Mouse (Mus musculus) neutrophil, adult 83 days (primary cell): ENCODE data around the gene Mrps18c. TPM values are rescaled to one million over a fixed set of nuclear protein-coding genes. Genes with fewer than 3 reads are reported as not detected.

ENCODE experiments used
- total RNA-seq, 2 experiments: library from RNA; stranded (reverse); gene quantifications; one replicate each; pipeline ENCODE4 v1.2.4; 2023

Gene Mrps18c
- total RNA-seq: 10 to 100 TPM; 60.3 to 70.1 TPM

GRCm38 (mm10) chr5:100798165-100798860, at the start of gene Mrps18c, which contains the start of gene Helq:
Gene Mrps18c, plus strand, starts transcription at chr5:100798627.
Gene Helq, minus strand, starts transcription at chr5:100798598.

GRCm38 (mm10) chr5:100820483-100821184, 22.2 kb downstream of the Mrps18c start, which contains the start of gene Abraxas1:
Gene Abraxas1, minus strand, starts transcription at chr5:100820965.

GRCm38 (mm10) chr5:100845485-100845847, 47.0 kb downstream of the Mrps18c start, which contains the start of gene Gpat3:
Gene Gpat3, plus strand, starts transcription at chr5:100845713.

Other genes starting within 250 kb of the Mrps18c start
- gene Plac8, start 226.4 kb upstream of the Mrps18c start, total RNA-seq: 100 to 1,000 TPM; 610 to 718 TPM
- gene Coq2, start 123.5 kb upstream of the Mrps18c start, total RNA-seq: 10 to 100 TPM; 15.5 to 16.6 TPM
- gene Hpse, start 78.9 kb upstream of the Mrps18c start, total RNA-seq: 10 to 100 TPM; 17.7 to 22.6 TPM
- gene Helq, start within 50 bp of the Mrps18c start, total RNA-seq: 1 to 10 TPM; 8.0 to 9.8 TPM
- 1 to 10 TPM; 2.7 to 8.7 TPM for gene Abraxas1, start 22.3 kb downstream of the Mrps18c start, total RNA-seq
- gene Gpat3, start 47.1 kb downstream of the Mrps18c start, total RNA-seq: 10 to 100 TPM; 13.1 to 17.1 TPM